Mouse (Mus musculus): ENCODE measurements around the gene Nod2. TPM values are rescaled to one million over a fixed set of nuclear protein-coding genes. Genes with fewer than 3 reads are reported as not detected.

The Nod2 gene
- total RNA-seq, 2 experiments from 2014 or later: 0.27 to 0.66 TPM

- no peak for DNase-seq (ENCODE audit: low spot score)
Observed at GRCm38 (mm10) chr8:88675372-88676165, 28.5 kb downstream of the Nod2 start.

- DNase-seq (ENCODE audit: low spot score): no peak
Observed at GRCm38 (mm10) chr8:88677071-88677470, 30.0 kb downstream of the Nod2 start.

- no peak for DNase-seq (ENCODE audit: low spot score)
Observed at GRCm38 (mm10) chr8:88680566-88680965, 33.5 kb downstream of the Nod2 start.

GRCm38 (mm10) chr8:88681046-88681445 lies 33.9 kb downstream of the Nod2 start:
- DNase-seq (ENCODE audit: low spot score): no peak

DNA sequence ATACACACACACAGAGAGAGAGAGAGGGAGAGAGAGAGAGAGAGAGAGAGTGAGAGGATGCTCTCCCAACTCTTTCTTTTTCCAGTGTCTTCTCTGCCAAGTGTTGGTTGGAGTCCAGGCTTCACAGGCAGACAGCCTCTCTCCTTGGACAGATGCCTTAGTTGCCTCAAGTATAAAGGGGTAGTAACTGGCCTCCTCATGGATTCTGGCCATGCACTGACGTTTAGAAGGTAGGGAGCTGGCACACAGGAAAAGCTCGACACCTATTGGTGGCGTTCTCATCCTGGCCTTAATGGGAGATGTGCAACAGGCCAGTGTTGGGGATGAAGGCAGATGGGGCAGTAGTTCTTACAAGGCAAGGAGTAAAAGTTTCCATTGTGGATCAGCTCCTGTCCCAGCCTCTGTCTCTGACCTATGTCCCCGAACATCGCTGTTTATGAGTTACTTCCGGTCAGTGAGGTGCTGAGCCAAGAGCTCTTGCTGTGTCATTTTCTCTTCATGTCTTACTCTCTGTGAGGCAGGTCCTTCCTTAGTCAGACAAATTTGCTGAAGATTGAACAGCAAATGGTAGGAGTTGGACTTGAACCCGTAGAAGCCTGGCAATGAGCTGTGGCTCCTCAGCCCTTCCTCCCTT lies 36.7 kb downstream of the Nod2 start:
- DNase-seq (ENCODE audit: low spot score): no peak

- no peak for DNase-seq (ENCODE audit: low spot score)
Observed at GRCm38 (mm10) chr8:88686226-88686905, 39.3 kb downstream of the Nod2 start.

DNA sequence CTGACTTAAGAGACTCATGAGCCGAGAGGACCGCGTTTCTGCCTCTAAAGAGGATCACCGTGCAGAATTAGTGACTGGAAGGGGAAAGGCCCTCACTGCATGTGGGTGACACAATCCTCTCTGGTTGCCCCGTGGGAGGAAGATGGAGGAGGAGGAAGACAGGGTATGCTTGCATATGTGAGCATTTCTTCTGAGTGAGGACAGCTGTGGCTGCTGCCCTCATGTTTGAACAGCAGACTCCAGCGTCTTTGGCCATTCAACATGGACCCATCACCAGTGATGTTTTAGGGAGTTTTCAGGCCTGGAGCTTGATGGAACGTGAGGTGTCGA lies 39.8 kb downstream of the Nod2 start:
- DNase-seq (ENCODE audit: low spot score): no peak

DNA sequence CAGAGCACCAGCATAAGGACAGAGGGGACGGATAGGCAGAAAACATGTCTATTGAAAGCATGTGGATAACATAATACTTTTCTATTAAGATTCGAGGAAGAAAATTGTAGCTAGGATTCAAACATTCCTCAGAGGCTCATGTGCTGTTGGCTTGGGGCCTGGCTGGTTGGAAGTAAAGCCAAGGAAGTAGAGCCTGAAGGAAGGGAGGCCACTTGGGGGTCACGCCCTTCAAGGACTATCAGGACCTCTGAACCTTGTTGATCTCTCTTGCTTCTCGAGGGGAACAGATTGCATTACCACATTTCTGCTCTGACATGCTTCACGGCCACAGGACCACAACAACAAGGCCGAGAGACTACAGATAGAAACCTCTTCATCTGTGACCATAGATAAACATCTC lies 42.0 kb downstream of the Nod2 start:
- DNase-seq (ENCODE audit: low spot score): peak; percentile 20

DNA sequence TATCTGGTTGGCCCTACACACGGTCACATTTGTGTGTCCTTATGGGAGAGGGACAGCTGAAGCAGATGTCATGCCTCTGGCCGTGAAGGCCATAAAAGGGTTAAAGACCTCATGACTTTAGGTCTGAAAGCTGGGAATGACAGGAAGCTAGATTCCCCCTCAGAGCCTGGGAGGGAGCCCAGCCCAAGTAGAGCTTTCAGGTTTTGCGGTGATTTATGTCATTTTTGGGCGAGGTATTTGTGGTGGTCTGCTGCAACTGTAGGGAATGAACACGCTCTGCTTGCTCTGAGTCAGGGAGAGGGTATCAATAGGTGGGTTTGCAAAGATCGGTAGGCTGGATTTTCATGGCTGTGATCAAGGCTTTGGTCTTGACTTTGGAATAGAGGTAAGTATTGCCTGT lies 42.8 kb downstream of the Nod2 start:
- no peak for DNase-seq (ENCODE audit: low spot score)

DNA sequence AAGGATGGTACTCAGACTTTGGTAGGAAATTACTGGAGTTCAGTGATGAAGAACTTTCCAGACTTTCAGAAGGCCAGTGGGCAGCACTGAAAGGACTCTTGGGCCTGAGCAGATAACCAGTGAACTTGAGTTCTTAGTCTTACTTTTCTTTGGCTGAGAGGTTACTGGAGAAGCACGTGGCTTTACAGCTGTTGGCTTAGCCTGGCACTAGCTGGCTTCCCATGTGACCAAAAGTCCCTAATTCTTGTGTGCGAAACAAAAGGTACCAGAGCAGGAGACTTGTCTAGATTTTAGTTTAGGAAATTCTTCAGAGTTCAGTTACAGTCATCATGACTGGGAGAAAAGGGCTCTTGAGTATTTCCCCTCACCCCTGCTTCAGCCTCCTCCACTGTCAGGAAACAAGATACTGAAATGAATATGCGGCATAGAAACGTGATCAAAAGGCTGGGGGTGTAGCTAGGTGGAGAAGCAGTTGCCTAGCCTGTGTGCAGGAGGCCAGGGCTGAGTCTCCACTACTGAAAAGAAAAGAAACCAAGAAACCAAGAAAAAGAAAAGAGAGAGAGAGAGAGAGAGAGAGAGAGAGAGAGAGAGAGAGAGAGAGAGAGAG lies 44.3 kb downstream of the Nod2 start:
- no peak for DNase-seq (ENCODE audit: low spot score)

GRCm38 (mm10) chr8:88691961-88692360 lies 44.8 kb downstream of the Nod2 start:
- DNase-seq (ENCODE audit: low spot score): no peak

DNA sequence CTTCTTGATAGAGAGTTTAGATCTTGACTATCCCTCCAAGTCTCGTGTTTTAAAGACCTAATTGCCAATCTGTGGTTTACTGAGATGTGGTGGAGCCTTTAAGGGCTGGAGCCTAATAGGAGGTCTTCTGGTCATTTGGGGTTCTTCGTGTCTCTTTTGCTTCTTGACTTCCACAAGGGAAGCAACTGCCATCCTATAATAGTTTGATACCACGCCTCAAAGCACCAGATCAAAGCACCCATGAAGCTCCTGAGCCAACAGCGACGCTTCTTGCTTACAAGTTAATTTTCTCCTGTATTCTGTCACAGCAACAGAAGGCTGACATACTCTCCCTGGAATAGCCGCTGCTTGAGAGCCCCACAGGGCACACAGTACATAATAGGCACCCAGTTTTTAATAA lies 45.8 kb downstream of the Nod2 start:
- no peak for DNase-seq (ENCODE audit: low spot score)

- no peak for DNase-seq (ENCODE audit: low spot score)
Observed at GRCm38 (mm10) chr8:88693376-88693775, 46.3 kb downstream of the Nod2 start.

- no peak for DNase-seq (ENCODE audit: low spot score)
Observed at GRCm38 (mm10) chr8:88694291-88694690, 47.2 kb downstream of the Nod2 start.

DNA sequence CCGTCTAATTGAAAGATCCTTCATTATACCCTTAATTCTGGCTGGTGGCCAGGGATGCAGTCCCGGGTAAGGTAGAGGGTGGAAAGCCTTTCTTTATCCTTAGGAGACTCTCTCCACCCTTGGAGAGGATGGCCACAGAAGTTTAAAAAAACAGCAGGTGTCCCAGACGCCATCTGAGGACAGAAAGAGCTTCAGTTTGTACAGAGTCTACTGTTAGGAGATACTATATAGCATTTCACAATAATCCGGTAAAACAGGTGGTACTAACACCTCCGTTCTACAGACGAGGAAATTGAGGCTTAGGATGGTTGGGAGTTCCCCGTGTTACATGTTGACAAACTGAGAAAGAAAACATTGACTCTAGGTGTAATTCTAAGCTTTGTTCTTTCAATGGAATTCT lies 49.1 kb downstream of the Nod2 start:
- DNase-seq (ENCODE audit: low spot score): peak; percentile 14

DNA sequence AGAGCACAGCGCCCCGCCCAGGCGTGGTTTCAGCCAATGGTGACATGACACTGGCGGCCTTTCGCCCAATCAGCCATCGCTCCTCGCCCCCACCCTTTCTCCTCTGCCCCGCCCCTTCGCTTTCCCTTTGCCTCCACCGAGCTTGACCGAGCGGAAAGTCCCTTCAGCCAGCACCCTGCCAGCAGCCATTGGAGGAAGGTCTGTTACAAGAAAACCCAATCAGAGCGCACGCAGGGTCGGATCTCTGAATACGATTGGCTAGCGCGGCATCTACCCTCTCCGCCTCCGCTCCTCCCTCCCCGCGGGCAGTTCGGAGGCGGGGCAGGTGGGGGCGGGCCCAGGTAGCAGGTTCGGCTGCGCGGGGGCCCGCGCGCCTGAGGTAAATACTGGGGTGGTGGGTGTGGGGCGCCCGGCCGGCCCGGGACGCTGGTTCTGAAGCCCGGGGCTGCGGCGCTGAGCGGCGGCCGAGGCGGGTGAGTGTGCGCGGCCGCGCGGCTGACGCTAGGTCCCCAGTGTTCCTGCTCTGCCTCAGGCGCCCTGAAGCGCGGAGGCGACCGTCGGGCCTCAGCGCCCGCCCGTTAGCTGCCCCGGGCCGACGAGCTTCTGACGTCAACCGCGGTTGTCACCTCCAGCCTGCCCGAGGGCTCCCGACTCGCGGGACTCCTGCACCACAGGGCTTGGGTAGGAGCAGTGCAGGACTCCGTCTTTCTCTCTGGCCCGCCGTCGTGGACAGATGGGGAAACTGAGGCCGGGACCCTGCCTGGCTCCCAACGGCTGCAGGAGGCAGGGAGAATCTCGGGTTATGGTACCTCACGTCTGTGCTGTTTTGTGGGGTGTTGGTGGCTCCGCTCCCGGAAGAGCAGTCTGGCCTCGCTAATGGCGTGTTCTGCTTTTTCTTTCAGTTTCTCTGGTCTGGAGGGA lies 49.9 kb downstream of the Nod2 start, which contains the start of gene Cyld:
TSS of gene Cyld (plus strand) at position 308 of the 921 bp plus-strand sequence.
- peak; percentile 99 for DNase-seq (ENCODE audit: low spot score)

DNA sequence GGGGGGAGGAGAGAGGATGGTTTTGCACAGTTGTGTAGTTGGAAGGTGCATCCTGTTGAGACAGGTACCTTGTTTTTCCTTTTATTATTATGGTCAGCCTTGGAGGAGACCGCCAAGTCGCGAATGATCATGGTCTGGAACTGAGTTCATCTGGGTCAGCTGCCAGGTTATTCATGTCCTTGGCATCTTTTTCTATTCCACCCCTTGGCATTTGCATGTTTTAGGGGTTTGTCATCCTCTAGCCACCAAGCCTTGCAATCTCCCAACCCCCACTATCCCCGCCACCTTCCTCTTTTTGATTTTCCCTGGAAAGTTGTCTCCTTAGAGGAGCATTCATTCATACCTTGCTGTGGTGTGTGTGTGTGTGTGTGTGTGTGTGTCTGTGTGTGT lies 50.5 kb downstream of the Nod2 start:
- peak; percentile 61 for DNase-seq (ENCODE audit: low spot score)

DNA sequence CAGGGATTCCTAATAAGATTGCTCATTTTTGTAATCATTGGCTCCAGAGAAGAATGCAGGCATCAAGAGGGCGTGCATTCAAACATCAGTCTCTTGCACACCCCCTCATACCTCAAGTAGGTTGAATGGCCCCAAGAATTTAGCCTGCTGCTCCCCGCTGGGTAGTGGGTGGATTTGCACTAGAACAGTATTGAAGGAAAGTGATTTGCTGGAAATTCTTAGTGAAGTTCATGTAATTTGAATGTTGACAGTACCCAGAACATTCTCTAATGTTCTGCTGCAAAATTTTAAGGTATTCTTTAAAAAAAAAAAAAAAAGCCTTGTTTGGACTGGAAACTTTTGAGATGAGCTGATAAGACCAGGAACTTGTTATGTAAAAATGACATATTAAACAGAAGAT lies 50.9 kb downstream of the Nod2 start:
- DNase-seq (ENCODE audit: low spot score): no peak

- no peak for DNase-seq (ENCODE audit: low spot score)
Observed at GRCm38 (mm10) chr8:88701611-88702010, 54.5 kb downstream of the Nod2 start.

DNA sequence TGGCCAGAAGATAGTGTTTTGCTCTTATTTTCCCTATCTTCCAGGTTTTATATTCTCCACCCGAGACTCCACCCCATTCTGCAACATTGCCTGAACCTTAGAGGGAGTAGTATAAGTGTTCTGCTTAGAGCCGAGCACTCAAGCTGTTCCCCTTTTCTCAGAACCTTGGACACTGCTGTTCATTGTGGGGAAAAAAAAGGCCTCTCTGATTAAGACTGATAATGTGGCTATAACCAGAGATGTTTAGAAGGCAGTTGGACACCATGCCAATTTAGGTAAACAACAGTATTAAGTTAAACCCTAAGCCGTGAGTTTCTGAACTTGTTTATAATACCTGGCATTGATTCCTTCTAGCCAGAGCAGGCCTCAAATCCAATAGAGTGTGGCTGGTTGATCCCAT lies 55.7 kb downstream of the Nod2 start:
- no peak for DNase-seq (ENCODE audit: low spot score)

All from gastrocnemius, adult 18-20 months (tissue).